In the genomic region with DNA sequence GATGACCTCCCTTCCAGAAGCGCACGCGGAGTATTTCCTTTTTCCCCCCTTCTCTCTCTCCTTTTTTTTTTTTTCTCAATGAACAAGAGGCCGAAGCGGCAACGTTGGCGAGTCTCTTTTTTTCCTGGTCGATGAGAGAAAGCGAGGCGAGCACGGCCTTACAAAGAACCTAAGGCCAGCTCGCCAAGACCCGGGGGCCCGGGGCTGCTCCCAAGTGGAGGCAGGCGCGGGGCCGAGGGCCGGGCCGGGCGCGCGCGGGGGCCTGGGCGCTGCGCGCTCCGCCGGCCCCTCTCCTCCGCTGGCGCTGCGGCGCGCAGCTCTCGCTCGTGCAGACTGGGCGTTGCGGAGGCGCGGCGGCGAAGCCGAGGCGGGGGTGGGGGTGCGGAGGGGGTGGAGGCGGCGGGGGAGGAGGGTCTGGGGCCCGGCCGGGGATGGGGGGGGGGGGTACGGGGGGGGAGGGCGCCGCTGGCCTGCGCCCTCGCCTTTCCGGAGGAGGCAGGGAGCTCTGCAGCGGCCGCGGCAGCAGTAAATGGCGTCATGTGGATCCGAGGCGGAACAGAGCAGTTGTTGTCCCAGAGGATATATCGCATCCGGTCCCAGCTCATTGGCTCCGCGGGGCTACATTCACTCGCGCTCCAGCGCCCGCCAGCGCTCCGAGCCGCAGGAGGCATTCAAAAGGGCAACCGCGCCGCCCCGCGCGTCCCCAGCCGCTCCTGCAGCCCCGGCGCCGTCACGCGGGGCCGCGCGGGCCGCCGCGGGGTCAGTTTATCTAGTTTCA, we compare ENCODE assay signal across 8 mouse cellular contexts. TPM values are rescaled to one million over a fixed set of nuclear protein-coding genes. Genes with fewer than 3 reads are reported as not detected.
DNase-seq lines count a peak whose midpoint lies in the region; ATAC-seq and TF ChIP-seq lines count a peak whose summit lies in the region.

TSS of gene Spry2 (minus strand) at position 29 of the 778 bp plus-strand sequence.

- H3K27me3 ChIP-seq in cerebellum, adult 2 months (ENCODE audit: control insufficient read depth, insufficient read depth, low read length) = no peaks in the 10 kb centered on the region
- H3K27me3 ChIP-seq in hindbrain, embryonic 10.5 days (ENCODE audit: insufficient read depth, poor library complexity, severe bottlenecking) = no peaks in the 10 kb centered on the region
- H3K27me3 ChIP-seq in lung, postnatal 0 days (replicated peaks; ENCODE audit: insufficient read depth, low read length) = no peaks in the 10 kb centered on the region

- peak within 1 kb of the TSS; percentile 94 for H3K9ac ChIP-seq in lung, postnatal 0 days (replicated peaks; ENCODE audit: low read depth)

- peak within 1 kb of the TSS; percentile 95 for H3K4me3 ChIP-seq in cerebellum, adult 2 months (replicated peaks; ENCODE audit: insufficient read depth, low read depth, low read length)
- peak within 1 kb of the TSS; percentile 74 for H3K4me3 ChIP-seq in hindbrain, embryonic 10.5 days
- peak within 1 kb of the TSS; percentile 79 for H3K4me3 ChIP-seq in lung, postnatal 0 days (ENCODE audit: low read depth, low read length)

- no peak for TF ChIP-seq EP300 in lung, postnatal 0 days (IDR thresholded peaks at IDR 0.05)

- H3K4me1 ChIP-seq in cerebellum, adult 2 months (ENCODE audit: control insufficient read depth, insufficient read depth, low read length) = peaks cover 5% of the 10 kb centered on the region; the same call in 1 of the 2 replicates
- H3K4me1 ChIP-seq in hindbrain, embryonic 10.5 days (replicated peaks) = peaks cover 31% of the 10 kb centered on the region
- no peaks in the 10 kb centered on the region for H3K4me1 ChIP-seq in lung, postnatal 0 days (ENCODE audit: insufficient read depth, low read depth, low read length)

- H3K36me3 ChIP-seq in hindbrain, embryonic 10.5 days = peaks cover 14% of the 10 kb centered on the region
- no peaks in the 10 kb centered on the region for H3K36me3 ChIP-seq in lung, postnatal 0 days (ENCODE audit: insufficient read depth, low read length)

- DNase-seq in MN1 (ENCODE audit: low spot score) = peak; percentile 95
- DNase-seq in cerebellum, adult 2 months = peak; percentile 88
- DNase-seq in frontal cortex, adult 2 months (ENCODE audit: extremely low spot score in 1 of 2, low spot score in 1 of 2) = peak; percentile 88 to 94
- DNase-seq in hindbrain, embryonic 10.5 days (ENCODE audit: low spot score) = peak; percentile 95
- DNase-seq in layer of hippocampus, postnatal 10 days (ENCODE audit: low spot score in 2 of 2) = peak; percentile 87 to 92
- DNase-seq in lung, postnatal 0 days (ENCODE audit: low spot score) = peak; percentile 98
- peak; percentile 83 for DNase-seq in ovary, postnatal 14 days (ENCODE audit: low spot score)
- DNase-seq in thymus, postnatal 25 days = peak; percentile 76

- no peaks in the 10 kb centered on the region for H3K9me3 ChIP-seq in hindbrain, embryonic 10.5 days
- H3K9me3 ChIP-seq in lung, postnatal 0 days (ENCODE audit: low read length) = no peaks in the 10 kb centered on the region

- ATAC-seq in lung, postnatal 0 days = peak; percentile 95

- H3K27ac ChIP-seq in cerebellum, adult 2 months (ENCODE audit: insufficient read depth, low read length) = peak within 1 kb of the TSS; percentile 100
- H3K27ac ChIP-seq in hindbrain, embryonic 10.5 days = peak within 1 kb of the TSS; percentile 96
- H3K27ac ChIP-seq in lung, postnatal 0 days (ENCODE audit: low read length) = peak within 1 kb of the TSS; percentile 99

- under 1% methylated on average over 59 of the region's 89 CpGs for WGBS in cerebellum, adult 2 months
- WGBS in hindbrain, embryonic 10.5 days = under 1% methylated on average over 69 of the region's 89 CpGs
- under 1% methylated on average over 37 of the region's 89 CpGs for WGBS in lung, postnatal 0 days

- peak within 1 kb of the TSS; percentile 92 for H3K4me2 ChIP-seq in lung, postnatal 0 days (replicated peaks; ENCODE audit: low read depth, low read length)

- TF ChIP-seq CTCF in cerebellum, adult 2 months (IDR thresholded peaks at IDR 0.05; ENCODE audit: borderline replicate concordance, insufficient read depth, low read depth, low read length) = no peak
- TF ChIP-seq CTCF in lung, postnatal 0 days (IDR thresholded peaks at IDR 0.05) = peak; percentile 26; the same call in 1 of the 2 replicates

- peak; percentile 44; the same call in 1 of the 2 replicates for TF ChIP-seq POLR2A in cerebellum, adult 2 months (IDR thresholded peaks at IDR 0.05; ENCODE audit: borderline replicate concordance, insufficient read depth, low read length)

RNA-seq across cellular contexts. Expression of gene Spry2, which starts in this region (rescaled TPM):
- polyA plus RNA-seq in cerebellum, adult 2 months (2012; rRNA removed) = 38.1 and 39.8 TPM in 2 replicates
- 36.2 and 37.8 TPM in 2 replicates for polyA plus RNA-seq in frontal cortex, adult 2 months (2012; rRNA removed)
- polyA plus RNA-seq in hindbrain, embryonic 10.5 days (2016; fragmentation: Nextera tagmentation; extraction: Ambion mirVana) = 30.1 and 31.7 TPM in 2 replicates
- 10 to 100 TPM; 70.6 to 72.6 TPM for total RNA-seq in layer of hippocampus, postnatal 10 days (2021)
- 88.9 and 99.8 TPM in 2 replicates for polyA plus RNA-seq in lung, postnatal 0 days (2015; fragmentation: Nextera tagmentation; extraction: Ambion mirVana)

Comparison
In these comparisons a context has a peak if more than half of its experiments do, and no peak if none do; other contexts are left out.
1. Peak in every context shown above with its lines: DNase-seq, ATAC-seq, H3K4me3 ChIP-seq and H3K27ac ChIP-seq.